Mouse (Mus musculus) ES-Bruce4 (cell line): ENCODE results near the gene Nat8f2.

Experiments
- CTCF ChIP-seq: IDR thresholded peaks from one replicate; pipeline ENCODE4 v1.8.1; 2011; ENCODE audit warnings: low read depth, low read length
- EP300 ChIP-seq: IDR thresholded peaks from 2 replicates; pipeline ENCODE4 v1.6.1; 2011; ENCODE audit warnings: low read depth, low read length; ENCODE audit not compliant: insufficient read depth
- POLR2A ChIP-seq: IDR thresholded peaks from one replicate; pipeline ENCODE4 v1.8.1; 2011; ENCODE audit warnings: low read length; ENCODE audit not compliant: insufficient read depth

DNA sequence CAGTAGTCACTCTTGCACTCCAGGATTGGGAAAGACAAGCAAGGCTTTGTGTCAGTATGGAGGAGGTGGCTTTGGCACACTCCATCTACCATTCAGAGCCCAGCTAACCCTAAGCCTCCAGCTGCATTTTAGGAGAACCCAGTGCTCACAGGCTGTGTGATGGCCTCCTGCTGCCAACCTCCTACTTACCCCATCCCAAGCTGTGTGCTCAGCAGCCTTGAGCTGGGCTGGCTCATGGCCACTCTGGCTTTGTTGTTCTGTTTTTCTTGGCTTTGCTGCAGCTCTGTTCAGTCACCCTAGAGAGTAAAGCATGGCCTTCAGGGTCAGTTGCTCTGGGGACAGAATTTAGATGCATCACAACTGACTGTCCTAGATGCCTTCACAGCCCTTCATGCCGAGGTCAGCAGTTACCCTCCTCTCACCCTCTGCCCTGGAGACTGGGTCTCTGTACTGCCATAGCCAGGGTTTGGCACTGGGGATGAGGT is 12.7 kb downstream of the Nat8f2 start:
- no peak for TF ChIP-seq EP300
- TF ChIP-seq CTCF, result no peak
- TF ChIP-seq POLR2A, result no peak
